8 mouse cellular contexts compared by ENCODE assay signal in the genomic region with DNA sequence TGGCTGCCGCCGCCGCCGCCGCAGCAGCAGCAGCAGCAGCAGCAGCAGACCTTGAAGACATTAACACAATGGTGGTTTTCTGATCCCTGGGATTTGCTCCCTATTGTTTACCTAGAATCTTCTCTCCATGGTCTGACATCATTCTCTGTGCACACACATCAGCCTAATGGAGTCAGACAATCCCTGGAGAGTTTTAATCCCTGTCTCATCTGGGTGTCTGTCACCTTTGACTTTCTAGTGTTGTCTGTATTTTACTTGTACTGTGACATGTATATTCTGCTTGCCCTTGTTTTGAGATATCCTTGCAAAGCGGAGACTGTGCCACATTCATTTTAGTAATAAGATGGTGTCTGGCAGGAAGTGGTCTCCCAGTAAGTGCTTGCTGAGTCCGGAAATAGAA. TPM values are rescaled to one million over a fixed set of nuclear protein-coding genes. Genes with fewer than 3 reads are reported as not detected.
DNase-seq lines count a peak whose midpoint lies in the region; ATAC-seq and TF ChIP-seq lines count a peak whose summit lies in the region.

No protein-coding gene starts in this region.

- intact Hi-C loops in left cerebral cortex, adult 2 months (cut with DNase I): no loop called here
- intact Hi-C loops in left cerebral cortex, postnatal 36 days (cut with DNase I): loop anchor here (2.0 kb wide), 1 partner anchor 93 kb away; no protein-coding TSS in a partner anchor

- WGBS in embryonic facial prominence, embryonic 11.5 days: 30% methylated on average over 7 of the region's 7 CpGs
- WGBS in hindbrain, embryonic 16.5 days: 15% methylated on average over 7 of the region's 7 CpGs
- 24% methylated on average over 7 of the region's 7 CpGs for WGBS in neural tube, embryonic 15.5 days

- no peak overlapping the region for H3K9ac ChIP-seq in embryonic facial prominence, embryonic 11.5 days (replicated peaks; ENCODE audit: low read length)
- peak overlapping the region; percentile 51 for H3K9ac ChIP-seq in hindbrain, embryonic 16.5 days (ENCODE audit: low read depth, low read length)
- no peak overlapping the region for H3K9ac ChIP-seq in neural tube, embryonic 15.5 days (replicated peaks)

- no peak for TF ChIP-seq CTCF in left cerebral cortex, adult 2 months (IDR thresholded peaks at IDR 0.05)

- H3K9me3 ChIP-seq in embryonic facial prominence, embryonic 11.5 days (replicated peaks; ENCODE audit: control insufficient read depth, low read length): no peaks in the 10 kb centered on the region
- no peaks in the 10 kb centered on the region for H3K9me3 ChIP-seq in hindbrain, embryonic 16.5 days (ENCODE audit: control insufficient read depth, low read length)
- H3K9me3 ChIP-seq in neural tube, embryonic 15.5 days (replicated peaks): no peaks in the 10 kb centered on the region

- peak overlapping the region; percentile 15 for H3K4me3 ChIP-seq in left cerebral cortex, adult 2 months
- no peak overlapping the region for H3K4me3 ChIP-seq in embryonic facial prominence, embryonic 11.5 days (ENCODE audit: low read depth, low read length)
- no peak overlapping the region; the same call in 1 of the 2 replicates for H3K4me3 ChIP-seq in hindbrain, embryonic 16.5 days (ENCODE audit: low read length)
- H3K4me3 ChIP-seq in neural tube, embryonic 15.5 days (replicated peaks): no peak overlapping the region

- ATAC-seq in embryonic facial prominence, embryonic 11.5 days (replicated peaks; ENCODE audit: insufficient number of reproducible peaks, low FRiP score, low TSS enrichment, low read depth): peak; percentile 62; the same call in 1 of the 2 replicates
- peak; percentile 66 for ATAC-seq in hindbrain, embryonic 16.5 days
- ATAC-seq in neural tube, embryonic 15.5 days (ENCODE audit: low FRiP score): peak; percentile 50; the same call in 1 of the 2 replicates

- 0 out of 2 replicates have a peak overlapping the region, but pooled peaks have one; percentile 3 for H3K4me2 ChIP-seq in embryonic facial prominence, embryonic 11.5 days (ENCODE audit: low read depth, low read length)
- peak overlapping the region; percentile 48 for H3K4me2 ChIP-seq in hindbrain, embryonic 16.5 days (ENCODE audit: low read length)
- H3K4me2 ChIP-seq in neural tube, embryonic 15.5 days: peak overlapping the region; percentile 30

- H3K27ac ChIP-seq in left cerebral cortex, adult 2 months: no peak overlapping the region
- H3K27ac ChIP-seq in embryonic facial prominence, embryonic 11.5 days (replicated peaks; ENCODE audit: low read depth, low read length): no peak overlapping the region
- 0 out of 2 replicates have a peak overlapping the region, but pooled peaks have one; percentile 23 for H3K27ac ChIP-seq in hindbrain, embryonic 16.5 days (ENCODE audit: low read depth, low read length)
- no peak overlapping the region for H3K27ac ChIP-seq in neural tube, embryonic 15.5 days (replicated peaks)

- no peaks in the 10 kb centered on the region for H3K36me3 ChIP-seq in embryonic facial prominence, embryonic 11.5 days (replicated peaks; ENCODE audit: control insufficient read depth, insufficient read depth, low read depth, low read length)
- H3K36me3 ChIP-seq in hindbrain, embryonic 16.5 days (ENCODE audit: control insufficient read depth, insufficient read depth, low read length): no peaks in the 10 kb centered on the region
- H3K36me3 ChIP-seq in neural tube, embryonic 15.5 days: no peaks in the 10 kb centered on the region

- no peak for DNase-seq in left cerebral cortex, adult 2 months (ENCODE audit: extremely low spot score in 1 of 2, low spot score in 2 of 2)
- no peak for DNase-seq in left cerebral cortex, adult 11 months (ENCODE audit: low spot score)
- peak; percentile 46 for DNase-seq in embryonic facial prominence, embryonic 11.5 days (ENCODE audit: low spot score)
- no peak for DNase-seq in left cerebral cortex, postnatal 36 days (ENCODE audit: low spot score in 2 of 2)
- no peak for DNase-seq in kidney, adult 9 months
- DNase-seq in spleen, postnatal 4 days (ENCODE audit: low spot score in 2 of 2): no peak

- no peaks in the 10 kb centered on the region for H3K27me3 ChIP-seq in embryonic facial prominence, embryonic 11.5 days (ENCODE audit: control insufficient read depth, insufficient read depth, low read length)
- H3K27me3 ChIP-seq in hindbrain, embryonic 16.5 days (replicated peaks; ENCODE audit: control insufficient read depth, insufficient read depth, low read length): no peaks in the 10 kb centered on the region
- H3K27me3 ChIP-seq in neural tube, embryonic 15.5 days (replicated peaks): no peaks in the 10 kb centered on the region

- H3K4me1 ChIP-seq in embryonic facial prominence, embryonic 11.5 days (ENCODE audit: control insufficient read depth, insufficient read depth, low read length): no peaks in the 10 kb centered on the region
- no peaks in the 10 kb centered on the region for H3K4me1 ChIP-seq in hindbrain, embryonic 16.5 days (ENCODE audit: control insufficient read depth, insufficient read depth, low read depth, low read length)
- H3K4me1 ChIP-seq in neural tube, embryonic 15.5 days: peaks cover 3% of the 10 kb centered on the region; the same call in 1 of the 2 replicates

RNA-seq across cellular contexts. Expression of a gene that starts 7.5 kb away (rescaled TPM):
- 10 to 100 TPM; 85.5 to 86.0 TPM for total RNA-seq in left cerebral cortex, adult 2 months (2021)
- polyA plus RNA-seq in embryonic facial prominence, embryonic 11.5 days (2014; fragmentation: Nextera tagmentation; extraction: Ambion mirVana): 205 and 218 TPM in 2 replicates
- polyA plus RNA-seq in hindbrain, embryonic 16.5 days (2015; fragmentation: Nextera tagmentation; extraction: Ambion mirVana): 140 and 161 TPM in 2 replicates
- polyA plus RNA-seq in neural tube, embryonic 15.5 days (2015; fragmentation: Nextera tagmentation; extraction: Ambion mirVana): 142 and 152 TPM in 2 replicates
- total RNA-seq in left cerebral cortex, postnatal 36 days (2021): 10 to 100 TPM; 84.5 to 86.8 TPM
